Mouse (Mus musculus): ENCODE measurements around the gene Abcd3.

The Abcd3 gene

GRCm38 (mm10) chr3:121712222-121712621, 102.9 kb downstream of the Abcd3 start:
- DNase-seq (ENCODE audit: low spot score in 2 of 2): no peak

- no peak for DNase-seq (ENCODE audit: low spot score in 2 of 2)
Observed at GRCm38 (mm10) chr3:121710894-121711531, 104.1 kb downstream of the Abcd3 start.

All from urinary bladder, adult 18-20 months (tissue).